Mouse (Mus musculus): Measurements from ENCODE around the gene Klf13. TPM values are rescaled to one million over a fixed set of nuclear protein-coding genes. Genes with fewer than 3 reads are reported as not detected.

Gene Klf13
- 16.0 and 16.6 TPM in 2 replicates for polyA plus RNA-seq (2015; fragmentation: Nextera tagmentation; extraction: Ambion mirVana)

DNA sequence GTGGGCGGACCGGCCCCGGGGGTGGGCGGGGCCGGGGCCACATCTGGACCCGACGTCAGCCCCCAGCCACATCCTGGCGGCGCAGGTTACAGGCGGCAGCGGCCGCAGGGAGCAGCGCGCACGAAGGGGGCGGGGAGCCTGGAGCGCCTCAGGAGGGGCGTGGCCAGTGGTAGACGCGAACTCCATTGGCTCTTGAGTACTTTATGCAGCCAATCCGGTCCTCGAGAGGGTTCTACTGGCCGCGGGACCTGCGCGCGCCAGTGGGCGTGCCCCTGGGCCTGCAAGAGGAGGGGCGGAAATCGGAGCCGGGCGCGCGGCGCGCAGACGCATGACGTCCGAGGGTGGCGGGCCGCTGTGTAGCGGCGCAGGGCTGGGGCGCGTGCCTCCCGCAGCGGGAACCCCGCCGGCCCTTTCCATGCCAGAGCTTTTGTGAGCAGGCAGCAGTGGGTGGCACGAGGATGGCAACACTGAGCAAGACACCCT, at the start of gene Klf13:
Klf13 (minus strand) TSS at position 2 of the 483 bp plus-strand sequence.
- Histone ChIP-seq H3K9me3 (no peaks in the 10 kb centered on the region), H3K9ac (peak within 1 kb of the TSS; percentile 94), H3K4me1 (peaks cover 33% of the 10 kb centered on the region), H3K27ac (replicated peaks) (peak within 1 kb of the TSS; percentile 99), H3K27me3 (replicated peaks) (no peaks in the 10 kb centered on the region), H3K4me3 (peak within 1 kb of the TSS; percentile 73), H3K36me3 (no peaks in the 10 kb centered on the region), H3K4me2 (peak within 1 kb of the TSS; percentile 94)
- 0% methylated on average over 39 of the region's 50 CpGs for WGBS
- ATAC-seq (ENCODE audit: extremely low read depth, insufficient number of reproducible peaks, low FRiP score, low TSS enrichment) = peak; percentile 86

DNA sequence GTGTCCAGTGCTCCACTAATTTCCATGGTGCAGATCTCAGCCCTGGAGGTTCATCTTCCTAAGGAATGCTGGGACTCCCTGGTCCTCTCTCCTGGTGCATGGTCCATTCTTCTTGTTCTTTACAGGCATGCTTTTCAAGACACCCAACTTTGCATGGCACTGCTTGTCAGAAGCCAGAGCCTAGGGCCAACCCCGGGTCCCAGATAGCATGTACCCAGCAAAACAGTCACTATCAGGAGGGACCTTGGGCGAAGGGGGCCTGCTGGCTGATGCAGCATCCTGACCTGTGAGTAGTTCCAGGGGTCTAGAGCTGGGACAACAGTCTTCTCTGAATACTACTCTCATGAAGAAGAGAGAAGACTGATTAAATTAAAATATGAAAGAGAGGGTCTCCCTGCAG, 49.7 kb upstream of the Klf13 start:
- H3K36me3 ChIP-seq = no peaks in the 10 kb centered on the region
- H3K4me1 ChIP-seq = peaks cover 14% of the 10 kb centered on the region
- 73% methylated on average over 2 of the region's 2 CpGs for WGBS
- no peak for ATAC-seq (ENCODE audit: extremely low read depth, insufficient number of reproducible peaks, low FRiP score, low TSS enrichment)
- peaks cover 3% of the 10 kb centered on the region; the same call in 1 of the 2 replicates for H3K27me3 ChIP-seq (replicated peaks)
- no peak overlapping the region for H3K27ac ChIP-seq (replicated peaks)
- H3K4me3 ChIP-seq = no peak overlapping the region
- H3K4me2 ChIP-seq = no peak overlapping the region
- no peak overlapping the region for H3K9ac ChIP-seq
- H3K9me3 ChIP-seq = no peaks in the 10 kb centered on the region

DNA sequence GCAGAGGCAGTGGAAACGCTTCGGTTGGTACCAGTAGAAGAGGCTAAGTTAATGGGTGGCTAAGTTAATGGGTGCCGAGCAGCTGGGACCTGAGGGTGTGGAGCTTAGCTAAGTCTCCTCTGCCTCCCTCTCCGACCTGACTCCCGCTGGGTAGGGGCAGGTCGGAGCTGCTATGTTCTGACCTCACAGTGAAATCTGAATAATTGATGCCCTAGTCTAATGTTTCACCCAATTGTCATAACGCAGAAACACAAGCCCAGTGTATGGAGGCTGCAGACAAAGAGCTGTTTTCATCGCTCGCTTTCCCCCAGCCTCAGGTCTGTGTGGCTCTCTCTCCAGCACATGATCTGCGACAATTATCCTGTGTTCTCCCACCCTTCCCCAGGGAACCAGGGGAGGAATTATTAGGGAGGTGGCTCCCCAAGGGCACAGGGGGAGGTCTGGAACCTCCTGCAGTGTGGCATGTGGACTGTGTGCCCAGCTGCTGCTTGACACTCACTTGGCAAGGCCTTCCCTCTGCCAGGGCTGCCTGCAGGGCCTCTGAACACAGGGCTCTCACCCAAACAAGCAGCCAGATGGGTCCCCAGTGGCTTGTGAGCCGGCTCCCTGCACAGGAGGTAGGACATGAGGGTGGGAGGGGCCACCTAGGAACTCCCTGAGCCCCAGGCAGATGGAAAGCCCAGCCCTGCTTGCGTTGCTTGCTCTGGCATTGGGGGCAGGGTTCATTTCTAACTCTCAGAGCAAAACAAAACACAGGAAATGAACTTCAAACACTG, 47.9 kb upstream of the Klf13 start:
- WGBS = 50% methylated on average over 12 of the region's 12 CpGs
- Histone ChIP-seq H3K27ac (replicated peaks) (no peak overlapping the region), H3K4me1 (peaks cover 13% of the 10 kb centered on the region), H3K9me3 (no peaks in the 10 kb centered on the region), H3K4me2 (no peak overlapping the region), H3K4me3 (no peak overlapping the region), H3K27me3 (replicated peaks) (peaks cover 3% of the 10 kb centered on the region; the same call in 1 of the 2 replicates), H3K36me3 (no peaks in the 10 kb centered on the region), H3K9ac (no peak overlapping the region)
- ATAC-seq (ENCODE audit: extremely low read depth, insufficient number of reproducible peaks, low FRiP score, low TSS enrichment) = no peak

DNA sequence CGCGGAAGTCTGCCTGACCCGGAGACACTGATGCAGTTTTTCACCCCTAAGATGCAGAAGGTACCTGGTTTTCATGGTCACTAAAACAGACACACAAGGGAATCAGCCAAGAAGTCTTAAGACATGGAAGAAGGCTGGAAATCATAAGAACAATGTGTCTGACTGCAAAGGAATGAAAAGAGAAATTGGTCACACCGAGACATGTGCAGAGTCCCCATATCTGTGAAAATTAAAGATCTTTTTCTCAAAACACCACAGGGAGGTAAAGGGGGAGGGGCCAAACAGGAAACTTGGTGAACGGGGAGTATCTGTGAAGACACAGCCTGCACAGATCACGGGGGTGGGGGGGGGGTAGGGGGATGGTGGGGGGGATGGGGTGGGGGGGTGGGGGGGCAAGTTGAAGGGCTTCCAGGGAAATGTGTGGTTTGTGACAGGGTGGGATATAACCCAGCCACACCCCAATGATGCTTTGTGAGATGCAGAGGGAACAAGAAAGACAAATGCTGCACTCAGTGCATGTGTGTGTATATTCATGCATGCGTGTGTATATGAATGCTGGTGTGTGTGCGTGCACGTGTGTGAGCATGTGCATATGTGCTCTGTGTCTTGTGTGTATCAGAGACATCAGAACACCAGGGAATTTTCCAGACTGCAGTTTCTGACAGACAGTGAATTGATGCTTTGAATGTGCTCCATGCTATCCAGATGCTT, 47.1 kb upstream of the Klf13 start:
- H3K9ac ChIP-seq = no peak overlapping the region
- peaks cover 3% of the 10 kb centered on the region; the same call in 1 of the 2 replicates for H3K27me3 ChIP-seq (replicated peaks)
- no peak overlapping the region for H3K4me3 ChIP-seq
- no peaks in the 10 kb centered on the region for H3K9me3 ChIP-seq
- no peaks in the 10 kb centered on the region for H3K36me3 ChIP-seq
- no peak overlapping the region for H3K4me2 ChIP-seq
- 71% methylated on average over 9 of the region's 9 CpGs for WGBS
- no peak for ATAC-seq (ENCODE audit: extremely low read depth, insufficient number of reproducible peaks, low FRiP score, low TSS enrichment)
- no peak overlapping the region for H3K27ac ChIP-seq (replicated peaks)
- peaks cover 7% of the 10 kb centered on the region for H3K4me1 ChIP-seq

DNA sequence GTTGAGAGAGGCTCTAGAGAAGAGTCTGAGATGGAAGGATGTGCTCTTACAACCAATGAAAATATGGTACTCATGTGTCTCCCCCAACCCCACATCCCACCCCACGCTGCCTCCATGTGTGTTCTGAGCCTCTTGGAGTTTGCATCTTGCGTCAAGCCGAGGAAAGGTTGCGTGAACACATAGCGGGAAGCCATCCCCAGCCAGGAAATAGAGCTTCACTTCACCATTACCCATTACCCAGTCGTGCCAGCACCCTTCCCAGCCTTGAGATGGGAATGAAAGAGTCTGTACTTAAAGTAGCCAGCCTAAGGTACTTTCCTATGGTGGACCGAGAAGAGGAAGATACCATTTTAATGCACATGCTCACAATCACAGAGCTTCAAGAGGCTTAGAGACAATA, 46.6 kb upstream of the Klf13 start:
- Histone ChIP-seq H3K4me1 (peaks cover 7% of the 10 kb centered on the region), H3K9me3 (no peaks in the 10 kb centered on the region), H3K9ac (no peak overlapping the region), H3K4me2 (no peak overlapping the region), H3K36me3 (no peaks in the 10 kb centered on the region), H3K27ac (replicated peaks) (no peak overlapping the region), H3K27me3 (replicated peaks) (peaks cover 3% of the 10 kb centered on the region; the same call in 1 of the 2 replicates), H3K4me3 (no peak overlapping the region)
- no peak for ATAC-seq (ENCODE audit: extremely low read depth, insufficient number of reproducible peaks, low FRiP score, low TSS enrichment)
- 86% methylated on average over 7 of the region's 7 CpGs for WGBS

DNA sequence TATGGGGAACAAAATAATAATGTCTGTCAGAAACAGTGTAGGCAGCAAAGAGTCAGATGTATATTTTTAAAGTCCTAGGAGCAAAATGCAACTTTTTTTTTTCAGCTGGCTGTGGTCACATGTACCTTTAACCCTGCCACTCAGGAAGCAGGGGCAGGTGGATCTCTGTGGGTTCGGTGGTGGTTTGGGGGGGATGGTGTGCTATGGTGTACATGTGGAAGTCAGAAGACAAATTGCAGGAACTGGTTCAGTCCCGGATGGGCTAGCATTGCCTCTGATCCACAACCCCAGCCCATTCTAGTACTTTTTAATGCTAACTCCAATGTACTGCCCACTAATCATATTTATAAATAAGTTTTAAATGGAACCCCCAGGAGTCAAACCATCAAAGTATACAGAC, 45.6 kb upstream of the Klf13 start:
- Histone ChIP-seq H3K9ac (no peak overlapping the region), H3K4me1 (peaks cover 7% of the 10 kb centered on the region), H3K9me3 (no peaks in the 10 kb centered on the region), H3K27ac (replicated peaks) (no peak overlapping the region), H3K4me3 (no peak overlapping the region), H3K4me2 (no peak overlapping the region), H3K27me3 (replicated peaks) (peaks cover 3% of the 10 kb centered on the region; the same call in 1 of the 2 replicates), H3K36me3 (no peaks in the 10 kb centered on the region)
- no peak for ATAC-seq (ENCODE audit: extremely low read depth, insufficient number of reproducible peaks, low FRiP score, low TSS enrichment)
- 78% methylated on average over 2 of the region's 2 CpGs for WGBS

DNA sequence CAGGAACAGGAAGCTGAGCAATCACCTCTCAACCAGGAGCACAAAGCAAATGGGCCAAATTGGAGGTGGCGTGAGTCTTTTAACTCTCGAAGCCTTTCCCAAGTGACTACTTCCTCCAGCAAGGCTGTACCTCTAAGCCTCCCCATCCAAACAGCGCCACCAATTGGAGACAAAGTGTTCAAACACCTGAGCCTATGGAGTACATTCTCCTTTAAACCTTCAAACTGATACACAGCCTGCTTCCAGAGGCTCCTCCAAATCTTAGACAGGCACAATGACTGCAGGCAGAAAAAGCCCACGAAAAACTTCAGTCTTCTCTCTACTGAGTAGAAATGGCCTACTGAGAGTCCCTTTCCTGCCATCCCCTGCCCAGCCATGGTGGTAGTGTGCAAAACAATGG, 38.9 kb upstream of the Klf13 start:
- Histone ChIP-seq H3K9me3 (0 out of 2 replicates have a peak, but pooled peaks cover 4% of the 10 kb centered on the region), H3K27ac (replicated peaks) (no peak overlapping the region), H3K4me1 (no peaks in the 10 kb centered on the region), H3K27me3 (replicated peaks) (no peaks in the 10 kb centered on the region), H3K4me2 (no peak overlapping the region), H3K4me3 (no peak overlapping the region), H3K36me3 (no peaks in the 10 kb centered on the region), H3K9ac (no peak overlapping the region)
- WGBS = 83% methylated on average over 4 of the region's 4 CpGs
- ATAC-seq (ENCODE audit: extremely low read depth, insufficient number of reproducible peaks, low FRiP score, low TSS enrichment) = no peak

DNA sequence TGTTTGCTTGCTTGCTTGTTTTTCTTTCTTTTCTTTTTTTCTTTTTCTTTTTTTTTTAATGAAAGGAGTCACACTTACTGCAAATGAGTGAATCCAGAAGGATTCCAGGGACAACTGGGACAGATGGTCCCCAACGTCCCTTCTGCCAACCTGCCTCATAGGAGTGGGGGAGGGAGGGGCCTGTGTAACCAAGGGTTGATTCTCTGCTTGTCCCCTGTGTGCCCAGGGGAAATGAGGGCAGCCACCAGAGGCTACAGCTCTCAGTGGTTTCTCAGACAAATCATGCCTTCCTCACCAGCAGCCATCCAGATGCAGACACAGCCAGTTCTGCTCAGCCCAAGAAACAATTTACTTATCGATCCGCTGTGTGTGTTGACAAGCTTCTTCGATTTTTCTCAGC, 32.3 kb upstream of the Klf13 start:
- Histone ChIP-seq H3K27ac (replicated peaks) (no peak overlapping the region), H3K36me3 (no peaks in the 10 kb centered on the region), H3K9ac (no peak overlapping the region), H3K4me3 (no peak overlapping the region), H3K4me2 (no peak overlapping the region), H3K27me3 (replicated peaks) (no peaks in the 10 kb centered on the region), H3K9me3 (no peaks in the 10 kb centered on the region), H3K4me1 (0 out of 2 replicates have a peak, but pooled peaks cover under 1% of the 10 kb centered on the region)
- ATAC-seq (ENCODE audit: extremely low read depth, insufficient number of reproducible peaks, low FRiP score, low TSS enrichment) = no peak
- 72% methylated on average over 4 of the region's 4 CpGs for WGBS

DNA sequence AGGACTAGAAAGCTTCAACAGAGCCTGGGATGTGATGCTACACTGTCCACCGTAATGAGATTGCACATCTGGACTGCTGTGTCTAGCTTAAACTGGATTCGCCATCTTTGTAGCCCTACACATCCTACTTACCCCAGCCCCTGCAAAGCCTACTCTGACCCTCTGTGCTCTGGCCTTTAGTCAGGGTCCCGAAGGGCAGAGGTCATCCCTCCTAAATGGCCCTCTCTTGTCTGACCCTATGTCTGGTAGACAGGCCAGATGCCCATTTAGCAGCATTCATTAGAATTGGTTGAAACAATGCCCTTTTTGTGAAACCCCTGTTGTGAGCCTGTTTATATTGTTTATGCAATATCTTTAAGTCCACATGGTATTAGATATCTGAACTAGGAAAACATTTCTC, 31.2 kb upstream of the Klf13 start:
- WGBS = 75% methylated on average over 3 of the region's 3 CpGs
- no peak overlapping the region for H3K9ac ChIP-seq
- H3K36me3 ChIP-seq = no peaks in the 10 kb centered on the region
- H3K4me2 ChIP-seq = no peak overlapping the region
- no peak overlapping the region for H3K4me3 ChIP-seq
- no peak overlapping the region for H3K27ac ChIP-seq (replicated peaks)
- ATAC-seq (ENCODE audit: extremely low read depth, insufficient number of reproducible peaks, low FRiP score, low TSS enrichment) = no peak
- H3K27me3 ChIP-seq (replicated peaks) = no peaks in the 10 kb centered on the region
- no peaks in the 10 kb centered on the region for H3K9me3 ChIP-seq
- H3K4me1 ChIP-seq = 0 out of 2 replicates have a peak, but pooled peaks cover 9% of the 10 kb centered on the region

DNA sequence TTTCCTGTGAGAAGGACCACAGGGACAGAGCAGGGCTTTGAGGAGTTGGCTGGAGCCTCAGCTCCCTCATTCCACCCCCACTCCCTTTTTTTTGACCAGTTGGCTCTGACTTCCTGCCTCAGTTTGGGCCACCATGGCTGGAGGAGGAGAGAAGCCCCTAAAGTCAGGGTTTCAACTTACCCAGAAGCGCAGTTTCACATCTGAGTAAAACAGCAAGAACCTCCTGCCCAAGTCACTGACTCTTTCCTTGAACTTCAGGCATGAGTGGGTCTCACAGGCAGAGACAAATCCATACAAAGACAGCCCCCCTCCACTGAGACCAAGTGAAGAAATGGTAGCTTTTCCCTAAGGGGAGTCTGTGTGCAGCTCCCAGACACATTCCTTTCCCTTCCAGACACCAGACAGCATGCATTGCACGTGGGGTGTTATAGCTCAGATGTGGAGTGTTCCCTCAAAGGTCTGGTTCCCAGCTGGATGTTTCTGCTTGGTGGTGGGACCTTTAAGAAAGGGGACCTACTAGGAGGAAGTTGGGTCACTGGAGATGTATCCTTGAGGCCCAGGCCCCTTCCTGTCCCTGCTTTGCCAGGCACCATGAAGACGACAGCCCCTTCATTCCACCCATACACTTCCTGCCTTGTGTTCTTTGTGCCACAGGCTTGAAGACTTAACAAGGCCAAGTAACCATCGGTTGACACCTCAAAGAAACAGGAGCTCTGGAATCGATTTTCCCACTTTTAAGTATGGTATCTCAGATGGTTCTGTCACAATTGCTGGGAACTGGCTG, 27.1 kb upstream of the Klf13 start:
- Histone ChIP-seq H3K4me2 (no peak overlapping the region), H3K36me3 (no peaks in the 10 kb centered on the region), H3K9ac (no peak overlapping the region), H3K27ac (replicated peaks) (peak overlapping the region; percentile 40), H3K4me1 (0 out of 2 replicates have a peak, but pooled peaks cover 9% of the 10 kb centered on the region), H3K4me3 (no peak overlapping the region), H3K9me3 (no peaks in the 10 kb centered on the region), H3K27me3 (replicated peaks) (no peaks in the 10 kb centered on the region)
- no peak for ATAC-seq (ENCODE audit: extremely low read depth, insufficient number of reproducible peaks, low FRiP score, low TSS enrichment)
- WGBS = 59% methylated on average over 5 of the region's 5 CpGs

DNA sequence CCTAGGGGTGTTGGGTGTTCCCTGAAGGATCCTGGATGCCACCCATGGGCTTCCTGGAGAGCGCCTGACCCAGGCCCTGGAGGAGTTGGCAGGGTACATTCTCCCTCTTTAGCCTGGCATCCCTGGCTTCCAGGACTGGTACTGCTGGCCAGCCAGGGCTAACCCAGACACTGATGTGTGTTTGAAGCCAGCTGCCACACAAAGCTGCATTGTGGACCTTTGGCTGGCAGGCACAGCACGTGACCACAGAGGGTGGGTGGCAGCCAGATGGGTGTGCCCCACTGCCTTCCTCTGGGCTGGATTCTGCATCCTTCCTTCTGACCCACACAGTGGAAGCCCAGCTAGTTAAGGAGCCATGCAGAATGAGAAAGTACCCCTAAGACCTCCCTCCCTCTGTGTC, 26.4 kb upstream of the Klf13 start:
- Histone ChIP-seq H3K27me3 (replicated peaks) (no peaks in the 10 kb centered on the region), H3K27ac (replicated peaks) (peak overlapping the region; percentile 40), H3K4me2 (no peak overlapping the region), H3K4me3 (no peak overlapping the region), H3K36me3 (no peaks in the 10 kb centered on the region), H3K9me3 (no peaks in the 10 kb centered on the region), H3K4me1 (0 out of 2 replicates have a peak, but pooled peaks cover 9% of the 10 kb centered on the region), H3K9ac (no peak overlapping the region)
- WGBS = 67% methylated on average over 2 of the region's 2 CpGs
- ATAC-seq (ENCODE audit: extremely low read depth, insufficient number of reproducible peaks, low FRiP score, low TSS enrichment) = no peak
